Mouse (Mus musculus) CH12.LX (cell line): ENCODE results near the gene Slc5a11. TPM values are rescaled to one million over a fixed set of nuclear protein-coding genes. Genes with fewer than 3 reads are reported as not detected.

Experiments
- DNase-seq: peaks from one replicate; pipeline ENCODE4 v3.0.0-alpha.2; 2013; ENCODE audit errors: extremely low read depth
- H3K27ac ChIP-seq: 2 replicates; pipeline ENCODE4 v1.5.1; 2012; ENCODE audit warnings: low read depth, mild to moderate bottlenecking, control low read depth, moderate library complexity; ENCODE audit not compliant: insufficient read depth
- H3K27me3 ChIP-seq: replicated peaks from 2 replicates; pipeline ENCODE3; 2012; ENCODE audit warnings: inconsistent platforms
- H3K36me3 ChIP-seq, 2 experiments: replicated peaks in 1 of 2; 2 replicates each; pipeline versions ENCODE3 to v1.6.1; 2012; ENCODE audit warnings: inconsistent platforms in 1 of 2, low read length in 1 of 2, mild to moderate bottlenecking in 1 of 2, mixed read lengths in 1 of 2, moderate library complexity in 1 of 2; ENCODE audit not compliant: control insufficient read depth in 1 of 2, insufficient read depth in 1 of 2
- H3K4me1 ChIP-seq, 2 experiments: 2 replicates each; pipeline ENCODE4 v1.6.1; 2012; ENCODE audit warnings: inconsistent platforms in 1 of 2, moderate library complexity in 1 of 2; ENCODE audit not compliant: insufficient read depth in 2 of 2, control insufficient read depth in 1 of 2
- H3K4me2 ChIP-seq: 2 replicates; pipeline ENCODE4 v1.6.1; 2012; ENCODE audit warnings: low read depth, mild to moderate bottlenecking, control low read depth; ENCODE audit not compliant: poor library complexity, insufficient read depth, severe bottlenecking
- H3K4me3 ChIP-seq, 3 experiments: fragments of 150-350 bp in 1 of 3; sonication (generic) in 1 of 3; replicated peaks in 1 of 3; 2 replicates each; pipeline versions ENCODE3 to v1.5.1; 2011 to 2012; ENCODE audit warnings: low read depth in 2 of 3, low read length in 2 of 3, mild to moderate bottlenecking in 2 of 3, moderate library complexity in 2 of 3, control low read depth in 1 of 3, improper control_type of control experiment in 1 of 3, inconsistent platforms in 1 of 3, mixed read lengths in 1 of 3; ENCODE audit not compliant: poor library complexity in 1 of 3
- H3K79me2 ChIP-seq: replicated peaks from 2 replicates; pipeline ENCODE4 v1.6.1; 2012; ENCODE audit warnings: mild to moderate bottlenecking, moderate library complexity; ENCODE audit not compliant: control insufficient read depth, poor library complexity, insufficient read depth, severe bottlenecking; ENCODE audit errors: extremely low read depth
- H3K9ac ChIP-seq: 2 replicates; pipeline ENCODE4 v1.6.1; 2012; ENCODE audit warnings: low read depth, mild to moderate bottlenecking, control low read depth, moderate library complexity; ENCODE audit not compliant: insufficient read depth
- H3K9me3 ChIP-seq: replicated peaks from 2 replicates; pipeline ENCODE3; 2012; ENCODE audit warnings: low read length, inconsistent platforms, mixed read lengths
- BHLHE40 ChIP-seq: IDR thresholded peaks from 2 replicates; pipeline ENCODE4 v1.6.1; 2011; ENCODE audit warnings: mild to moderate bottlenecking, low read depth, low read length, improper control_type of control experiment
- CHD1 ChIP-seq: IDR thresholded peaks from 2 replicates; pipeline ENCODE4 v1.6.1; 2012; ENCODE audit warnings: low read depth, low read length, improper control_type of control experiment, inconsistent platforms
- CHD2 ChIP-seq: IDR thresholded peaks from 2 replicates; pipeline ENCODE4 v1.6.1; 2011; ENCODE audit warnings: low read length, improper control_type of control experiment
- CTCF ChIP-seq, 2 experiments: IDR thresholded peaks in 1 of 2; conservative IDR thresholded peaks in 1 of 2; 2 replicates each; pipeline ENCODE4 v1.5.1; 2011 to 2012; ENCODE audit warnings: low read depth in 2 of 2, low read length in 2 of 2, improper control_type of control experiment in 1 of 2, inconsistent platforms in 1 of 2, mild to moderate bottlenecking in 1 of 2, moderate library complexity in 1 of 2
- ELF1 ChIP-seq: IDR thresholded peaks from 2 replicates; pipeline ENCODE4 v1.6.1; 2014; ENCODE audit warnings: low read depth, mild to moderate bottlenecking, inconsistent platforms, low read length, improper control_type of control experiment
- ETS1 ChIP-seq: conservative IDR thresholded peaks from 2 replicates; pipeline ENCODE4 v1.6.1; 2012; ENCODE audit warnings: low read depth, mild to moderate bottlenecking, inconsistent platforms, low read length, improper control_type of control experiment, moderate library complexity
- IRF4 ChIP-seq: IDR thresholded peaks from 2 replicates; pipeline ENCODE4 v1.6.1; 2014; ENCODE audit warnings: low read depth, mild to moderate bottlenecking, inconsistent platforms, low read length, improper control_type of control experiment
- MAFK ChIP-seq: IDR thresholded peaks from 2 replicates; pipeline ENCODE4 v1.6.1; 2011; ENCODE audit warnings: low read length, improper control_type of control experiment; ENCODE audit not compliant: insufficient replicate concordance
- MAX ChIP-seq: IDR thresholded peaks from 2 replicates; pipeline ENCODE4 v1.6.1; 2011; ENCODE audit warnings: low read length, improper control_type of control experiment
- MAZ ChIP-seq: IDR thresholded peaks from 2 replicates; pipeline ENCODE4 v1.6.1; 2012; ENCODE audit warnings: low read depth, mild to moderate bottlenecking, inconsistent platforms, low read length, improper control_type of control experiment, moderate library complexity
- NRF1 ChIP-seq: IDR thresholded peaks from 2 replicates; pipeline ENCODE4 v1.6.1; 2014; ENCODE audit warnings: low read depth, mild to moderate bottlenecking, inconsistent platforms, low read length, improper control_type of control experiment, moderate library complexity
- PAX5 ChIP-seq: IDR thresholded peaks from 2 replicates; pipeline ENCODE4 v1.6.1; 2012; ENCODE audit warnings: low read length, inconsistent platforms, mixed read lengths
- RAD21 ChIP-seq: IDR thresholded peaks from 2 replicates; pipeline ENCODE4 v1.6.1; 2011; ENCODE audit warnings: low read depth, mild to moderate bottlenecking, low read length, improper control_type of control experiment, moderate library complexity
- RCOR1 ChIP-seq: conservative IDR thresholded peaks from 2 replicates; pipeline ENCODE4 v1.6.1; 2012; ENCODE audit warnings: low read depth, mild to moderate bottlenecking, inconsistent platforms, low read length, improper control_type of control experiment
- SIN3A ChIP-seq: IDR thresholded peaks from 2 replicates; pipeline ENCODE4 v1.6.1; 2012; ENCODE audit warnings: low read length, improper control_type of control experiment, inconsistent platforms
- TBP ChIP-seq: conservative IDR thresholded peaks from 2 replicates; pipeline ENCODE4 v1.6.1; 2011; ENCODE audit warnings: low read depth, low read length, improper control_type of control experiment
- UBTF ChIP-seq: IDR thresholded peaks from 2 replicates; pipeline ENCODE4 v1.6.1; 2012; ENCODE audit warnings: low read depth, mild to moderate bottlenecking, inconsistent platforms, low read length, improper control_type of control experiment, moderate library complexity
- USF1 ChIP-seq: IDR thresholded peaks from 2 replicates; pipeline ENCODE4 v1.6.1; 2014; ENCODE audit warnings: low read depth, mild to moderate bottlenecking, inconsistent platforms, low read length, improper control_type of control experiment
- USF2 ChIP-seq: conservative IDR thresholded peaks from 2 replicates; pipeline ENCODE4 v1.6.1; 2011; ENCODE audit warnings: low read depth, low read length, improper control_type of control experiment
- ZKSCAN1 ChIP-seq: IDR thresholded peaks from 2 replicates; pipeline ENCODE4 v1.6.1; 2012; ENCODE audit warnings: low read depth, inconsistent platforms, low read length, improper control_type of control experiment, borderline replicate concordance
- ZMIZ1 ChIP-seq: IDR thresholded peaks from 2 replicates; pipeline ENCODE4 v1.6.1; 2012; ENCODE audit warnings: low read depth, mild to moderate bottlenecking, inconsistent platforms, low read length, improper control_type of control experiment
- dilution Hi-C: fragments of 300-500 bp; cut with MboI; formaldehyde crosslinking; loops from 2 replicates; pipeline ENCODE4 v1.14.3; 2020; ENCODE audit warnings: low sequenced_read_pairs; ENCODE audit not compliant: extremely low pct_unique_long_range_greater_than_20kb, extremely low pct_ligation_motif_present
- in situ Hi-C: fragments of 300-500 bp; cut with MboI; formaldehyde crosslinking; loops from 3 replicates; pipeline ENCODE4 v1.14.3; 2019; ENCODE audit warnings: low sequenced_read_pairs, low pct_ligation_motif_present, low pct_unique_long_range_greater_than_20kb, mixed read lengths
- polyA plus RNA-seq: library from polyadenylated mRNA; unstranded; fragments of >175 nt; gene quantifications from 2 replicates; pipeline ENCODE4 v1.2.1, GENCODE M21; 2012; ENCODE audit warnings: low read depth; ENCODE audit not compliant: insufficient read length
- total RNA-seq, 2 experiments: library from RNA; depleted of rRNA; stranded (reverse); fragments of 300-350 nt in 1 of 2; fragments of >200 nt in 1 of 2; gene quantifications; 2 replicates each; pipeline ENCODE4 v1.2.3; 2012 to 2014

Gene Slc5a11
- total and polyA plus RNA-seq, 3 experiments, result 0.38 to 1.3 (median 1.2) TPM

GRCm38 (mm10) chr7:123207561-123207960 is 7.0 kb upstream of the Slc5a11 start:
- Histone ChIP-seq H3K9ac (no peak overlapping the region), H3K4me1 (no peaks in the 10 kb centered on the region; a peak in 2 of 4 replicates), H3K4me3 (no peak overlapping the region), H3K79me2 (no peaks in the 10 kb centered on the region)
- in situ Hi-C loops (loop anchor here (5.0 kb wide), 1 partner anchor 260 kb away; no protein-coding TSS in a partner anchor), dilution Hi-C loops (no loop called here)
- TF ChIP-seq RCOR1 (no peak), ZKSCAN1 (no peak), NRF1 (no peak), TBP (no peak), ETS1 (no peak), CHD1 (no peak), RAD21 (no peak), UBTF (no peak), CTCF (conservative IDR thresholded peaks at IDR 0.05 in 1 of 2, IDR thresholded peaks at IDR 0.05 in 1 of 2; ENCODE audit: low read depth in 2 of 2, low read length in 2 of 2) (no peak), PAX5 (no peak), USF2 (no peak), IRF4 (no peak), MAZ (no peak), SIN3A (no peak), USF1 (no peak), BHLHE40 (no peak), CHD2 (no peak)
- TF ChIP-seq, all 38 proteins: peak for 0
- peaks cover 5% of the 10 kb centered on the region for H3K27me3 ChIP-seq
- no peak overlapping the region for H3K4me2 ChIP-seq
- no peak for DNase-seq
- H3K9me3 ChIP-seq, result no peaks in the 10 kb centered on the region
- no peaks in the 10 kb centered on the region for H3K36me3 ChIP-seq
- no peak overlapping the region for H3K27ac ChIP-seq

- no peaks in the 10 kb centered on the region for H3K36me3 ChIP-seq
- no peaks in the 10 kb centered on the region for H3K79me2 ChIP-seq
- H3K9ac ChIP-seq, result no peak overlapping the region
- peaks cover 15% of the 10 kb centered on the region for H3K27me3 ChIP-seq
- H3K27ac ChIP-seq, result no peak overlapping the region
- H3K4me2 ChIP-seq, result no peak overlapping the region
- TF ChIP-seq CHD1, result no peak
- TF ChIP-seq MAX, result no peak
- TF ChIP-seq ELF1, result no peak
- no peak for TF ChIP-seq MAFK
- TF ChIP-seq ZMIZ1, result no peak
- no peak overlapping the region for H3K4me3 ChIP-seq
- in situ Hi-C loops (loop anchor here (5.0 kb wide), 1 partner anchor 257 kb away; no protein-coding TSS in a partner anchor), dilution Hi-C loops (no loop called here)
- DNase-seq, result no peak
- H3K9me3 ChIP-seq, result no peaks in the 10 kb centered on the region
- H3K4me1 ChIP-seq, result no peaks in the 10 kb centered on the region; a peak in 2 of 4 replicates
These were observed 4.7 kb upstream of the Slc5a11 start for GRCm38 (mm10) chr7:123209864-123210263.
